Mouse (Mus musculus) heart, postnatal 0 days (tissue): ENCODE results near the gene Npcd.

ENCODE experiments used
- CTCF ChIP-seq: IDR thresholded peaks from 2 replicates; pipeline ENCODE4 v1.5.1; 2016; ENCODE audit warnings: antibody characterized with exemption, control low read depth, low read depth
- EP300 ChIP-seq: IDR thresholded peaks from 2 replicates; pipeline ENCODE4 v1.6.1; 2016; ENCODE audit warnings: antibody characterized with exemption, low read depth

GRCm38 (mm10) chr15:79767327-79767961, 66.6 kb downstream of the Npcd start:
- TF ChIP-seq EP300 (no peak), CTCF (no peak)
